Mouse (Mus musculus) hematopoietic stem cell, adult 5-6 weeks (primary cell): ENCODE results near the gene Zfp202. TPM values are rescaled to one million over a fixed set of nuclear protein-coding genes. Genes with fewer than 3 reads are reported as not detected.
A peak's percentile ranks its signal among the peaks of the same experiment; 100 is the strongest.
"Not testable (repeated sequence)": the region's sequence is repeated elsewhere in the genome, so short reads cannot be mapped to it uniquely, and the experiment has no call there.

Source experiments
- ATAC-seq, 2 experiments: fragments of 125-278 bp in 1 of 2; replicated peaks in 1 of 2; 2 replicates each; pipeline ENCODE4 v1.8.0; 2016 to 2017; ENCODE audit warnings: inconsistent platforms in 2 of 2, mild to moderate bottlenecking in 2 of 2, moderate number of reproducible peaks in 2 of 2, low read depth in 1 of 2, moderate TSS enrichment in 1 of 2; ENCODE audit not compliant: low FRiP score in 2 of 2, poor library complexity in 2 of 2, severe bottlenecking in 2 of 2, insufficient read depth in 1 of 2, low TSS enrichment in 1 of 2
- total RNA-seq: library from RNA; stranded (forward); fragments of 172-1452, 232-1000 nt; gene quantifications from 2 replicates; pipeline ENCODE4 v1.2.3, GENCODE M21; 2017

Zfp202 gene
- total RNA-seq, result 5.3 and 5.4 TPM in 2 replicates

GRCm38 (mm10) chr9:40192098-40193038, at the start of gene Zfp202:
Zfp202 (plus strand) TSS chr9:40192316.
- peak; percentile 84 to 88 for ATAC-seq

GRCm38 (mm10) chr9:40155118-40155644, 36.9 kb upstream of the Zfp202 start:
- ATAC-seq, result no peak

GRCm38 (mm10) chr9:40166446-40166845, 25.7 kb upstream of the Zfp202 start:
- no peak for ATAC-seq

GRCm38 (mm10) chr9:40177017-40177416, 15.1 kb upstream of the Zfp202 start:
- ATAC-seq, result no peak

- no peak for ATAC-seq
Observed at GRCm38 (mm10) chr9:40180620-40181019, 11.5 kb upstream of the Zfp202 start, which contains the start of gene Olfr986. Olfr986 (plus strand) TSS chr9:40180920.

GRCm38 (mm10) chr9:40185166-40185565, 7.0 kb upstream of the Zfp202 start:
- not testable (repeated sequence) for ATAC-seq

GRCm38 (mm10) chr9:40191086-40191876, 835 bp upstream of the Zfp202 start:
- ATAC-seq, result no peak

GRCm38 (mm10) chr9:40195981-40196380, 3.9 kb downstream of the Zfp202 start:
- ATAC-seq, result 0 out of 4 replicates have a peak, but pooled peaks of 1 of the 2 experiments have one; percentile 22

GRCm38 (mm10) chr9:40206546-40206950, 14.4 kb downstream of the Zfp202 start:
- ATAC-seq, result no peak

GRCm38 (mm10) chr9:40210744-40211143, 18.6 kb downstream of the Zfp202 start:
- no peak for ATAC-seq

GRCm38 (mm10) chr9:40214058-40214457, 21.9 kb downstream of the Zfp202 start:
- no peak for ATAC-seq

GRCm38 (mm10) chr9:40216651-40217050, 24.5 kb downstream of the Zfp202 start:
- ATAC-seq, result no peak

- ATAC-seq, result no peak
Observed at GRCm38 (mm10) chr9:40224289-40224688, 32.2 kb downstream of the Zfp202 start.

- ATAC-seq, result peak; percentile 81 to 82; a peak in 3 of 4 replicates
Observed at GRCm38 (mm10) chr9:40227874-40228789, 36.0 kb downstream of the Zfp202 start.

- peak; percentile 66 to 75 for ATAC-seq
Observed at GRCm38 (mm10) chr9:40228804-40229331, 36.8 kb downstream of the Zfp202 start.

GRCm38 (mm10) chr9:40229479-40229878, 37.4 kb downstream of the Zfp202 start:
- no peak for ATAC-seq

GRCm38 (mm10) chr9:40231019-40231418, 38.9 kb downstream of the Zfp202 start:
- no peak for ATAC-seq
